Mouse (Mus musculus) kidney, adult 11 months (tissue): ENCODE measurements around the gene Masp1.
A peak's percentile ranks its signal among the peaks of the same experiment; 100 is the strongest.

Experiments
- DNase-seq: peaks from one replicate; pipeline ENCODE4 v3.0.0; 2022

Masp1 gene

GRCm38 (mm10) chr16:23520235-23520871 is at the start of gene Masp1, which contains the start of gene Rtp4:
TSS of gene Masp1 (minus strand) at chr16:23520815.
TSS of gene Rtp4 (plus strand) at chr16:23520291.
- no peak for DNase-seq

GRCm38 (mm10) chr16:23568369-23568958 is 47.8 kb upstream of the Masp1 start:
- DNase-seq, result no peak

GRCm38 (mm10) chr16:23557669-23558068 is 37.1 kb upstream of the Masp1 start:
- no peak for DNase-seq

GRCm38 (mm10) chr16:23557195-23557594 is 36.6 kb upstream of the Masp1 start:
- no peak for DNase-seq

GRCm38 (mm10) chr16:23554673-23555072 is 34.1 kb upstream of the Masp1 start:
- no peak for DNase-seq

GRCm38 (mm10) chr16:23550981-23551582 is 30.5 kb upstream of the Masp1 start:
- DNase-seq, result no peak

- DNase-seq, result peak; percentile 22
These were observed 29.8 kb upstream of the Masp1 start for GRCm38 (mm10) chr16:23550346-23550980.

- DNase-seq, result no peak
These were observed 27.2 kb upstream of the Masp1 start for GRCm38 (mm10) chr16:23547783-23548182.

- DNase-seq, result no peak
These were observed 23.7 kb upstream of the Masp1 start for GRCm38 (mm10) chr16:23544361-23544760.

- no peak for DNase-seq
These were observed 22.3 kb upstream of the Masp1 start for GRCm38 (mm10) chr16:23542866-23543265.

- no peak for DNase-seq
These were observed 20.4 kb upstream of the Masp1 start for GRCm38 (mm10) chr16:23541046-23541445.

GRCm38 (mm10) chr16:23533707-23534106 is 13.1 kb upstream of the Masp1 start:
- DNase-seq, result no peak

GRCm38 (mm10) chr16:23529186-23529585 is 8.6 kb upstream of the Masp1 start:
- DNase-seq, result no peak

GRCm38 (mm10) chr16:23522081-23522480 is 1.5 kb upstream of the Masp1 start:
- no peak for DNase-seq

GRCm38 (mm10) chr16:23521092-23521491 is 477 bp upstream of the Masp1 start:
- no peak for DNase-seq

GRCm38 (mm10) chr16:23519771-23520170 is 844 bp downstream of the Masp1 start:
- DNase-seq, result no peak

- DNase-seq, result no peak
These were observed 1.8 kb downstream of the Masp1 start for GRCm38 (mm10) chr16:23518567-23519369.

GRCm38 (mm10) chr16:23517754-23518566 is 2.7 kb downstream of the Masp1 start:
- DNase-seq, result peak; percentile 18

- DNase-seq, result no peak
These were observed 3.4 kb downstream of the Masp1 start for GRCm38 (mm10) chr16:23517230-23517629.

- DNase-seq, result no peak
These were observed 4.0 kb downstream of the Masp1 start for GRCm38 (mm10) chr16:23516606-23517005.

- DNase-seq, result peak; percentile 65
These were observed 4.8 kb downstream of the Masp1 start for GRCm38 (mm10) chr16:23515766-23516165.

GRCm38 (mm10) chr16:23513401-23513800 is 7.2 kb downstream of the Masp1 start:
- DNase-seq, result no peak
